Mouse (Mus musculus) CH12.LX (cell line): ENCODE measurements around the gene Foxa1.

Source experiments
- CTCF ChIP-seq, 2 experiments: IDR thresholded peaks in 1 of 2; conservative IDR thresholded peaks in 1 of 2; 2 replicates each; pipeline ENCODE4 v1.5.1; 2011 to 2012; ENCODE audit warnings: low read depth in 2 of 2, low read length in 2 of 2, improper control_type of control experiment in 1 of 2, inconsistent platforms in 1 of 2, mild to moderate bottlenecking in 1 of 2, moderate library complexity in 1 of 2
- EP300 ChIP-seq: IDR thresholded peaks from 2 replicates; pipeline ENCODE4 v1.6.1; 2011; ENCODE audit warnings: low read length, improper control_type of control experiment
- JUND ChIP-seq: conservative IDR thresholded peaks from 2 replicates; pipeline ENCODE4 v1.6.1; 2011; ENCODE audit warnings: low read depth, low read length, improper control_type of control experiment
- KAT2A ChIP-seq: IDR thresholded peaks from 2 replicates; pipeline ENCODE4 v1.6.1; 2012; ENCODE audit warnings: low read length, improper control_type of control experiment, inconsistent platforms; ENCODE audit not compliant: insufficient replicate concordance
- NRF1 ChIP-seq: IDR thresholded peaks from 2 replicates; pipeline ENCODE4 v1.6.1; 2014; ENCODE audit warnings: low read depth, mild to moderate bottlenecking, inconsistent platforms, low read length, improper control_type of control experiment, moderate library complexity
- RAD21 ChIP-seq: IDR thresholded peaks from 2 replicates; pipeline ENCODE4 v1.6.1; 2011; ENCODE audit warnings: low read depth, mild to moderate bottlenecking, low read length, improper control_type of control experiment, moderate library complexity
- SIN3A ChIP-seq: IDR thresholded peaks from 2 replicates; pipeline ENCODE4 v1.6.1; 2012; ENCODE audit warnings: low read length, improper control_type of control experiment, inconsistent platforms
- USF1 ChIP-seq: IDR thresholded peaks from 2 replicates; pipeline ENCODE4 v1.6.1; 2014; ENCODE audit warnings: low read depth, mild to moderate bottlenecking, inconsistent platforms, low read length, improper control_type of control experiment
- ZC3H11A ChIP-seq: IDR thresholded peaks from 2 replicates; pipeline ENCODE4 v1.6.1; 2012; ENCODE audit warnings: low read depth, mild to moderate bottlenecking, inconsistent platforms, low read length, improper control_type of control experiment
- ZKSCAN1 ChIP-seq: IDR thresholded peaks from 2 replicates; pipeline ENCODE4 v1.6.1; 2012; ENCODE audit warnings: low read depth, inconsistent platforms, low read length, improper control_type of control experiment, borderline replicate concordance
- ZNF384 ChIP-seq: IDR thresholded peaks from 2 replicates; pipeline ENCODE4 v1.6.1; 2012; ENCODE audit warnings: low read depth, low read length, improper control_type of control experiment, inconsistent platforms

DNA sequence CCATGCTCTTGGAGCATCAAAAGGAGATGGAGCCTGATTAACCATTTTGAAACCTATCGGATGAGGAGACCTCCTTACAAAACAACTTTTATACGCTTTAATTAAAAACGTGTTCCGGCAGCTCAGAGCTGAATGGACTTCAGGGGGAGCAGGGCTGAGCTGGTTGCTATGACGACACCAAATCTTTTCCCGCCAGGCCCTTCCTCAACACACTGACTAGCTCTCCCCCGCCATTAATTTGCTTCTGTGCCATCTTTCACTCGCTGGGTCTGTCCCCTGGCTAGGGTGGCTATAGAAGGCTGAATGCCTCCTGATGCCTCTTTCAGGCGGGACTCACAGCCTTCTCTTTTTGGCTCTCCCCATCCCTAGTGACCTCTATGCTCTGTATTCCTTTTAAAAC is 16.2 kb downstream of the Foxa1 start:
- TF ChIP-seq EP300, result no peak
- TF ChIP-seq NRF1, result no peak
- no peak for TF ChIP-seq KAT2A
- no peak for TF ChIP-seq CTCF (conservative IDR thresholded peaks at IDR 0.05 in 1 of 2, IDR thresholded peaks at IDR 0.05 in 1 of 2; ENCODE audit: low read depth in 2 of 2, low read length in 2 of 2)
- no peak for TF ChIP-seq JUND
- no peak for TF ChIP-seq SIN3A
- no peak for TF ChIP-seq USF1
- TF ChIP-seq ZNF384, result no peak
- TF ChIP-seq RAD21, result no peak
- TF ChIP-seq ZKSCAN1, result no peak
- TF ChIP-seq ZC3H11A, result no peak
